Mouse (Mus musculus): Measurements from ENCODE around the gene BC025920. TPM values are rescaled to one million over a fixed set of nuclear protein-coding genes. Genes with fewer than 3 reads are reported as not detected.
A peak's percentile ranks its signal among the peaks of the same experiment; 100 is the strongest.
"Not testable (repeated sequence)": the region's sequence is repeated elsewhere in the genome, so short reads cannot be mapped to it uniquely, and the experiment has no call there.

The BC025920 gene
- polyA plus RNA-seq, 1 experiment from 2014 or later, result 2.1 TPM

DNA sequence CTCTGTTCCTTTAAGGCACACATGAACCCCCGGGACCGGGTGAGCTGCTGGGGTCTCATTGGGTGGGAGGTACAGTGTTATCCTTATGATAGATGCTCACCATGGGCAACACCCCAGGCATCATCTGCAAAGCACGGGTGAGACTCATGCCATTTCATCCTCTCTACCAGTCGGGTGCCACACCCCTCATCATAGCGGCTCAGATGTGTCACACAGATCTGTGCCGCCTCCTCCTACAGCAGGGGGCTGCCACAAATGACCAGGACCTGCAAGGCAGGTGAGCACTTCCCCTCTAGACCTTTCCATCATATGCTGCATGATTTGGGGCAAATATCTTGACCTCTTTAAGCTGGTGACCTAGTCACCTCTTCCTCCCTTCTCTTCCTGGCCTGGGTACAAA is 32.0 kb downstream of the BC025920 start:
- H3K9ac ChIP-seq, result no peak overlapping the region
- no peaks in the 10 kb centered on the region for H3K27me3 ChIP-seq
- H3K4me1 ChIP-seq (replicated peaks), result peaks cover 31% of the 10 kb centered on the region
- no peak for ATAC-seq (ENCODE audit: low FRiP score, low read depth)
- no peak overlapping the region for H3K27ac ChIP-seq (replicated peaks)
- no peaks in the 10 kb centered on the region for H3K36me3 ChIP-seq
- H3K4me3 ChIP-seq, result no peak overlapping the region
- H3K9me3 ChIP-seq, result no peaks in the 10 kb centered on the region
- no peak overlapping the region for H3K4me2 ChIP-seq
- WGBS, result 75% methylated on average over 6 of the region's 6 CpGs

GRCm38 (mm10) chr10:81640825-81641224 is 34.8 kb downstream of the BC025920 start:
- H3K4me1 ChIP-seq (replicated peaks), result peaks cover 30% of the 10 kb centered on the region
- not testable (repeated sequence) for ATAC-seq (ENCODE audit: low FRiP score, low read depth); H3K27ac ChIP-seq (replicated peaks); H3K9me3 ChIP-seq; H3K9ac ChIP-seq; H3K36me3 ChIP-seq; H3K4me3 ChIP-seq; H3K4me2 ChIP-seq; H3K27me3 ChIP-seq
- WGBS, result 41% methylated on average over 4 of the region's 4 CpGs

- H3K4me2 ChIP-seq, result peak overlapping the region; percentile 91
- 94% methylated on average over 2 of the region's 2 CpGs for WGBS
- H3K9ac ChIP-seq, result no peak overlapping the region
- H3K4me1 ChIP-seq (replicated peaks), result peaks cover 30% of the 10 kb centered on the region
- no peak overlapping the region for H3K4me3 ChIP-seq
- ATAC-seq (ENCODE audit: low FRiP score, low read depth), result no peak
- H3K27ac ChIP-seq (replicated peaks), result no peak overlapping the region
- 0 out of 2 replicates have a peak, but pooled peaks cover 3% of the 10 kb centered on the region for H3K27me3 ChIP-seq
- no peaks in the 10 kb centered on the region for H3K36me3 ChIP-seq
- no peaks in the 10 kb centered on the region for H3K9me3 ChIP-seq
These were observed 35.5 kb downstream of the BC025920 start for GRCm38 (mm10) chr10:81641566-81641965.

- peaks cover 30% of the 10 kb centered on the region for H3K4me1 ChIP-seq (replicated peaks)
- peak overlapping the region; percentile 91 for H3K4me2 ChIP-seq
- H3K27ac ChIP-seq (replicated peaks), result peak overlapping the region; percentile 95; the same call in 1 of the 2 replicates
- H3K36me3 ChIP-seq, result no peaks in the 10 kb centered on the region
- peak overlapping the region; percentile 90; the same call in 1 of the 2 replicates for H3K9ac ChIP-seq
- WGBS, result 78% methylated on average over 8 of the region's 8 CpGs
- 0 out of 2 replicates have a peak, but pooled peaks cover 3% of the 10 kb centered on the region for H3K27me3 ChIP-seq
- H3K9me3 ChIP-seq, result no peaks in the 10 kb centered on the region
- ATAC-seq (ENCODE audit: low FRiP score, low read depth), result no peak
- peak overlapping the region; percentile 76 for H3K4me3 ChIP-seq
These were observed 36.0 kb downstream of the BC025920 start for GRCm38 (mm10) chr10:81641978-81642647.

DNA sequence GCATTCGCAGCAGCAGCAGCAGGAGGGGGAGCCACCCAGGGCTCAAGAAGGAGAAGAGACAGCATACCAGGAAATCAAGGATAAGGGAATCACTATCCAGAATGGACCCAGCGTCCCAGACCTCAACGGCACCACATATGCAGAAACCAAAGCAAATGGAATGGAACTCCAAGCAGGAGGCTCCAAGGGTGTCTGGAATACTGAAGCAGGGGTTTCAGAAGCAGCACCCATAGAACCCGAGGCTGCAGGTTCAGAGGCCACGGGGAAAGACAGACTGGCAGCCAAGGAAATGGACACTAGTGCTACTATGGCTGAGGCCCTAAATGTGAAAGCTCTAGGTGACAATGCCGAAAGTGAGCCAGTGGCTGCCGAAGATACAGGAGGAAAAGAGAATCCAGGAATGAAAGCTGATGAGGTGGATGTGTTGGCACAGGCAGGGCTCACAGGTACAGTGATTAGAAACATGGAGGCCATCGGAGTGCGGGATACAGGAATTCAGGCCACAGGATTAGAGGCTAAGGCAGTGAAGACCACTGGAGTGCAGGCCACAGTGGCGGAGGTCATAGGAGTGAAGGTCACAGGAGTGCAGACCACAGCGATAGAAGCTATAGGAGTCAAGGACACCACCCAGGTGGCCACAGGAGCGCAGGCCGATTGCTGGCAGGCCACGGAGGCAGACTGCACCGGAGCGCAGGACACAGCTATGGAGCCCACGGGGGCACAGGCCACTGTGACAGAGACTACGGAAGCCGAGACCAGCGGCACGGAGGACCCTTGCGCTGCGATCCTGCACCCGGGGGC is 36.8 kb downstream of the BC025920 start:
- H3K27me3 ChIP-seq, result 0 out of 2 replicates have a peak, but pooled peaks cover 3% of the 10 kb centered on the region
- peak overlapping the region; percentile 95 for H3K27ac ChIP-seq (replicated peaks)
- H3K4me2 ChIP-seq, result peak overlapping the region; percentile 91
- no peaks in the 10 kb centered on the region for H3K9me3 ChIP-seq
- WGBS, result 19% methylated on average over 24 of the region's 24 CpGs
- H3K4me1 ChIP-seq (replicated peaks), result peaks cover 30% of the 10 kb centered on the region
- no peaks in the 10 kb centered on the region for H3K36me3 ChIP-seq
- H3K9ac ChIP-seq, result peak overlapping the region; percentile 90
- H3K4me3 ChIP-seq, result peak overlapping the region; percentile 76
- peak; percentile 0; the same call in 1 of the 2 replicates for ATAC-seq (ENCODE audit: low FRiP score, low read depth)

GRCm38 (mm10) chr10:81643449-81644055 is 37.5 kb downstream of the BC025920 start:
- H3K9ac ChIP-seq, result peak overlapping the region; percentile 90
- H3K27me3 ChIP-seq, result 0 out of 2 replicates have a peak, but pooled peaks cover 3% of the 10 kb centered on the region
- peak overlapping the region; percentile 76 for H3K4me3 ChIP-seq
- no peaks in the 10 kb centered on the region for H3K36me3 ChIP-seq
- peaks cover 33% of the 10 kb centered on the region for H3K4me1 ChIP-seq (replicated peaks)
- peak overlapping the region; percentile 91 for H3K4me2 ChIP-seq
- WGBS, result under 1% methylated on average over 75 of the region's 75 CpGs
- H3K27ac ChIP-seq (replicated peaks), result peak overlapping the region; percentile 95
- no peaks in the 10 kb centered on the region for H3K9me3 ChIP-seq
- ATAC-seq (ENCODE audit: low FRiP score, low read depth), result peak; percentile 90

DNA sequence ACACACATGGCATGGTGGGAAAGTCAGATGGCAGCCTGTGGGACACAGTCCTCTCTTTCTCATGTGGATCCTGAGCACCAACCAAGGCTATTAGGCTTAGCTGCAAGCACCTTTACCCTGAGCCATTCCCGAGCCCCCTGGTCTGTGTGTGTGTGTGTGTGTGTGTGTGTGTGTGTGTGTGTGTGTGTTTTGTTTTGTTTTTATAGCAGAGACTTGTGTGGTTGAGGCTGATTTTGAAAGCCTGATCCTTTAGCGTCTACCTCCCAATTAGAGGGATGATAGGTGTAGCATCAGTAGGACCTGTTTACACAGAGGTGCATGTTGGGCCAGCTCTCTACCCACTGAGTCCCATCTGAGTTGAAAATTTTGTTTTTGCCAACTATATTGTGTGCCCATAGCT is 38.1 kb downstream of the BC025920 start:
- peak; percentile 21; the same call in 1 of the 2 replicates for ATAC-seq (ENCODE audit: low FRiP score, low read depth)
- peaks cover 34% of the 10 kb centered on the region for H3K4me1 ChIP-seq (replicated peaks)
- peak overlapping the region; percentile 90 for H3K9ac ChIP-seq
- WGBS, result 51% methylated on average over 2 of the region's 2 CpGs
- no peaks in the 10 kb centered on the region for H3K9me3 ChIP-seq
- 0 out of 2 replicates have a peak, but pooled peaks cover 3% of the 10 kb centered on the region for H3K27me3 ChIP-seq
- H3K4me3 ChIP-seq, result peak overlapping the region; percentile 76
- H3K27ac ChIP-seq (replicated peaks), result peak overlapping the region; percentile 95
- peak overlapping the region; percentile 91 for H3K4me2 ChIP-seq
- H3K36me3 ChIP-seq, result no peaks in the 10 kb centered on the region

DNA sequence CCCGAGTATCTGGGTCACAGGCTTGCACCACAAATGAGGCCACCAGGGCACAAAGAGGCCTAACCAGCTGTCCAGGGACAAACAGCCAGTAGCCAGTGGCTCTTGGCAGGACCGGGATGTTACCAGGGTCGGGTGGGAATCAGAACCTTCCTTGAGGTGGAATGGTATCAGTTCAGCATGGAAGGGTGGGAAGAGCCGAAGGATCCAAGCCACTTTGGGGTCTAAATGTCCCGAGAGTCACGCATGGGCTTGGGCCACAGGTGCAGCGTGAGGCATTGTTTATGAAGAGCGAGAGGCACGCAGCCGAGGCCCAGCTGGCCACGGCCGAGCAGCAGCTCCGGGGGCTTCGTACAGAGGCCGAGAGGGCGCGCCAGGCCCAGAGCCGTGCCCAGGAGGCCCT is 38.6 kb downstream of the BC025920 start:
- WGBS, result 86% methylated on average over 18 of the region's 18 CpGs
- Histone ChIP-seq H3K27me3 (0 out of 2 replicates have a peak, but pooled peaks cover 3% of the 10 kb centered on the region), H3K4me2 (peak overlapping the region; percentile 91; the same call in 1 of the 2 replicates), H3K27ac (replicated peaks) (no peak overlapping the region), H3K9me3 (no peaks in the 10 kb centered on the region), H3K4me1 (replicated peaks) (peaks cover 34% of the 10 kb centered on the region), H3K4me3 (no peak overlapping the region), H3K9ac (no peak overlapping the region), H3K36me3 (no peaks in the 10 kb centered on the region)
- no peak for ATAC-seq (ENCODE audit: low FRiP score, low read depth)

GRCm38 (mm10) chr10:81645391-81645790 is 39.3 kb downstream of the BC025920 start:
- H3K9me3 ChIP-seq, result no peaks in the 10 kb centered on the region
- H3K4me2 ChIP-seq, result no peak overlapping the region
- H3K4me1 ChIP-seq (replicated peaks), result peaks cover 40% of the 10 kb centered on the region
- no peak for ATAC-seq (ENCODE audit: low FRiP score, low read depth)
- no peak overlapping the region for H3K4me3 ChIP-seq
- 0 out of 2 replicates have a peak, but pooled peaks cover 3% of the 10 kb centered on the region for H3K27me3 ChIP-seq
- 92% methylated on average over 4 of the region's 4 CpGs for WGBS
- no peak overlapping the region for H3K27ac ChIP-seq (replicated peaks)
- H3K9ac ChIP-seq, result no peak overlapping the region
- H3K36me3 ChIP-seq, result no peaks in the 10 kb centered on the region

- H3K4me3 ChIP-seq, result no peak overlapping the region
- peaks cover 3% of the 10 kb centered on the region; the same call in 1 of the 2 replicates for H3K36me3 ChIP-seq
- H3K4me2 ChIP-seq, result no peak overlapping the region
- peaks cover 38% of the 10 kb centered on the region for H3K4me1 ChIP-seq (replicated peaks)
- H3K27me3 ChIP-seq, result 0 out of 2 replicates have a peak, but pooled peaks cover 3% of the 10 kb centered on the region
- no peak overlapping the region for H3K27ac ChIP-seq (replicated peaks)
- no peak overlapping the region for H3K9ac ChIP-seq
- WGBS, result 85% methylated on average over 7 of the region's 7 CpGs
- H3K9me3 ChIP-seq, result no peaks in the 10 kb centered on the region
- ATAC-seq (ENCODE audit: low FRiP score, low read depth), result no peak
These were observed 40.0 kb downstream of the BC025920 start for GRCm38 (mm10) chr10:81646015-81646555.

All from hindbrain, embryonic 15.5 days (tissue).